Mouse (Mus musculus): ENCODE data around the gene Elovl5. TPM values are rescaled to one million over a fixed set of nuclear protein-coding genes. Genes with fewer than 3 reads are reported as not detected.

The Elovl5 gene
- total and polyA plus RNA-seq, 2 experiments from 2014 or later, result 61.1 to 83.4 TPM

GRCm38 (mm10) chr9:77944195-77944594 is 27.0 kb downstream of the Elovl5 start:
- H3K27ac ChIP-seq (ENCODE audit: low read depth, low read length), result no peak overlapping the region
- no peaks in the 10 kb centered on the region for H3K27me3 ChIP-seq (ENCODE audit: insufficient read depth, low read length)
- H3K4me1 ChIP-seq (ENCODE audit: insufficient read depth), result peaks cover 4% of the 10 kb centered on the region
- ATAC-seq, result no peak
- DNase-seq, result no peak
- no peak overlapping the region for H3K4me3 ChIP-seq (ENCODE audit: low read depth, low read length)
- no peak overlapping the region for H3K4me2 ChIP-seq (ENCODE audit: low read depth)
- no peak overlapping the region for H3K9ac ChIP-seq
- TF ChIP-seq CTCF (IDR thresholded peaks at IDR 0.05; ENCODE audit: low read depth), result no peak
- 93% methylated on average over 3 of the region's 3 CpGs for WGBS
- no peaks in the 10 kb centered on the region for H3K9me3 ChIP-seq (ENCODE audit: low read length)
- no peaks in the 10 kb centered on the region for H3K36me3 ChIP-seq (ENCODE audit: insufficient read depth)

GRCm38 (mm10) chr9:77945792-77946666 is 28.9 kb downstream of the Elovl5 start:
- Histone ChIP-seq H3K27ac (ENCODE audit: low read depth, low read length) (no peak overlapping the region), H3K4me2 (ENCODE audit: low read depth) (no peak overlapping the region), H3K9me3 (ENCODE audit: low read length) (no peaks in the 10 kb centered on the region), H3K27me3 (ENCODE audit: insufficient read depth, low read length) (no peaks in the 10 kb centered on the region), H3K4me1 (ENCODE audit: insufficient read depth) (no peaks in the 10 kb centered on the region), H3K36me3 (ENCODE audit: insufficient read depth) (no peaks in the 10 kb centered on the region), H3K9ac (no peak overlapping the region), H3K4me3 (ENCODE audit: low read depth, low read length) (no peak overlapping the region)
- TF ChIP-seq CTCF (IDR thresholded peaks at IDR 0.05; ENCODE audit: low read depth), result no peak
- no peak for ATAC-seq
- 82% methylated on average over 6 of the region's 6 CpGs for WGBS
- no peak for DNase-seq

- DNase-seq (no peak), ATAC-seq (no peak)
- Histone ChIP-seq H3K36me3 (ENCODE audit: insufficient read depth) (no peaks in the 10 kb centered on the region), H3K9me3 (ENCODE audit: low read length) (no peaks in the 10 kb centered on the region), H3K4me3 (ENCODE audit: low read depth, low read length) (no peak overlapping the region), H3K4me1 (ENCODE audit: insufficient read depth) (no peaks in the 10 kb centered on the region), H3K4me2 (ENCODE audit: low read depth) (no peak overlapping the region), H3K9ac (no peak overlapping the region), H3K27ac (ENCODE audit: low read depth, low read length) (no peak overlapping the region), H3K27me3 (ENCODE audit: insufficient read depth, low read length) (no peaks in the 10 kb centered on the region)
- no peak for TF ChIP-seq CTCF (IDR thresholded peaks at IDR 0.05; ENCODE audit: low read depth)
- 91% methylated on average over 2 of the region's 2 CpGs for WGBS
Observed at GRCm38 (mm10) chr9:77948214-77948613, 31.1 kb downstream of the Elovl5 start.

- DNase-seq (no peak), ATAC-seq (0 out of 2 replicates have a peak, but pooled peaks have one; percentile 19)
- no peaks in the 10 kb centered on the region for H3K9me3 ChIP-seq (ENCODE audit: low read length)
- H3K27ac ChIP-seq (ENCODE audit: low read depth, low read length), result no peak overlapping the region
- no peak overlapping the region for H3K4me3 ChIP-seq (ENCODE audit: low read depth, low read length)
- TF ChIP-seq CTCF (IDR thresholded peaks at IDR 0.05; ENCODE audit: low read depth), result no peak
- H3K4me2 ChIP-seq (ENCODE audit: low read depth), result no peak overlapping the region
- H3K9ac ChIP-seq, result no peak overlapping the region
- no peaks in the 10 kb centered on the region for H3K36me3 ChIP-seq (ENCODE audit: insufficient read depth)
- H3K27me3 ChIP-seq (ENCODE audit: insufficient read depth, low read length), result no peaks in the 10 kb centered on the region
- no peaks in the 10 kb centered on the region for H3K4me1 ChIP-seq (ENCODE audit: insufficient read depth)
- WGBS, result 30% methylated on average over 7 of the region's 7 CpGs
Observed at GRCm38 (mm10) chr9:77949753-77950268, 32.6 kb downstream of the Elovl5 start.

GRCm38 (mm10) chr9:77950841-77951475 is 33.8 kb downstream of the Elovl5 start:
- no peaks in the 10 kb centered on the region for H3K4me1 ChIP-seq (ENCODE audit: insufficient read depth)
- 82% methylated on average over 7 of the region's 7 CpGs for WGBS
- H3K36me3 ChIP-seq (ENCODE audit: insufficient read depth), result no peaks in the 10 kb centered on the region
- no peaks in the 10 kb centered on the region for H3K27me3 ChIP-seq (ENCODE audit: insufficient read depth, low read length)
- no peak overlapping the region for H3K4me3 ChIP-seq (ENCODE audit: low read depth, low read length)
- no peak overlapping the region for H3K9ac ChIP-seq
- H3K9me3 ChIP-seq (ENCODE audit: low read length), result no peaks in the 10 kb centered on the region
- no peak overlapping the region for H3K27ac ChIP-seq (ENCODE audit: low read depth, low read length)
- DNase-seq, result no peak
- no peak for TF ChIP-seq CTCF (IDR thresholded peaks at IDR 0.05; ENCODE audit: low read depth)
- no peak overlapping the region for H3K4me2 ChIP-seq (ENCODE audit: low read depth)
- ATAC-seq, result no peak; the same call in 1 of the 2 replicates

GRCm38 (mm10) chr9:77951971-77952370 is 34.8 kb downstream of the Elovl5 start:
- Histone ChIP-seq H3K4me1 (ENCODE audit: insufficient read depth) (no peaks in the 10 kb centered on the region), H3K36me3 (ENCODE audit: insufficient read depth) (no peaks in the 10 kb centered on the region), H3K27me3 (ENCODE audit: insufficient read depth, low read length) (no peaks in the 10 kb centered on the region), H3K4me3 (ENCODE audit: low read depth, low read length) (no peak overlapping the region), H3K9me3 (ENCODE audit: low read length) (no peaks in the 10 kb centered on the region), H3K27ac (ENCODE audit: low read depth, low read length) (no peak overlapping the region), H3K9ac (no peak overlapping the region), H3K4me2 (ENCODE audit: low read depth) (no peak overlapping the region)
- ATAC-seq, result no peak
- no peak for TF ChIP-seq CTCF (IDR thresholded peaks at IDR 0.05; ENCODE audit: low read depth)
- DNase-seq, result no peak
- 71% methylated on average over 7 of the region's 7 CpGs for WGBS

GRCm38 (mm10) chr9:77953053-77953452 is 35.9 kb downstream of the Elovl5 start:
- Histone ChIP-seq H3K4me1 (ENCODE audit: insufficient read depth) (no peaks in the 10 kb centered on the region), H3K27me3 (ENCODE audit: insufficient read depth, low read length) (no peaks in the 10 kb centered on the region), H3K9ac (no peak overlapping the region), H3K27ac (ENCODE audit: low read depth, low read length) (no peak overlapping the region), H3K4me2 (ENCODE audit: low read depth) (no peak overlapping the region), H3K4me3 (ENCODE audit: low read depth, low read length) (no peak overlapping the region), H3K9me3 (ENCODE audit: low read length) (no peaks in the 10 kb centered on the region), H3K36me3 (ENCODE audit: insufficient read depth) (peaks cover 6% of the 10 kb centered on the region; the same call in 1 of the 2 replicates)
- TF ChIP-seq CTCF (IDR thresholded peaks at IDR 0.05; ENCODE audit: low read depth), result no peak
- ATAC-seq (peak; percentile 45; the same call in 1 of the 2 replicates), DNase-seq (no peak)
- WGBS, result 67% methylated on average over 8 of the region's 8 CpGs
